Mouse (Mus musculus) thymus, postnatal 14 days (tissue): ENCODE measurements around the gene Naxd.
"Not testable (repeated sequence)": the region's sequence is repeated elsewhere in the genome, so short reads cannot be mapped to it uniquely, and the experiment has no call there.

Experiments used
- DNase-seq: peaks from one replicate; pipeline ENCODE4 v3.0.0; 2021

Gene Naxd

GRCm38 (mm10) chr8:11517366-11518055 is 20.2 kb downstream of the Naxd start:
- no peak for DNase-seq

GRCm38 (mm10) chr8:11518056-11518396 is 20.7 kb downstream of the Naxd start:
- DNase-seq, result no peak

- DNase-seq, result no peak
These were observed 21.4 kb downstream of the Naxd start for GRCm38 (mm10) chr8:11518676-11519075.

GRCm38 (mm10) chr8:11523331-11523730 is 26.0 kb downstream of the Naxd start:
- no peak for DNase-seq

- DNase-seq, result no peak
These were observed 33.0 kb downstream of the Naxd start for GRCm38 (mm10) chr8:11530155-11530770.

- DNase-seq, result no peak
These were observed 33.5 kb downstream of the Naxd start for GRCm38 (mm10) chr8:11530849-11531248.

GRCm38 (mm10) chr8:11534494-11534893 is 37.2 kb downstream of the Naxd start:
- DNase-seq, result no peak

- no peak for DNase-seq
These were observed 41.7 kb downstream of the Naxd start for GRCm38 (mm10) chr8:11539049-11539448.

- DNase-seq, result no peak
These were observed 42.9 kb downstream of the Naxd start for GRCm38 (mm10) chr8:11540182-11540581.

GRCm38 (mm10) chr8:11542031-11542430 is 44.7 kb downstream of the Naxd start:
- no peak for DNase-seq

- no peak for DNase-seq
These were observed 45.6 kb downstream of the Naxd start for GRCm38 (mm10) chr8:11542866-11543265.

- DNase-seq, result peak; percentile 89
These were observed 47.1 kb downstream of the Naxd start for GRCm38 (mm10) chr8:11544386-11544785.

GRCm38 (mm10) chr8:11547063-11547462 is 49.8 kb downstream of the Naxd start:
- DNase-seq, result peak; percentile 34

GRCm38 (mm10) chr8:11549706-11550105 is 52.4 kb downstream of the Naxd start:
- peak; percentile 65 for DNase-seq

GRCm38 (mm10) chr8:11550281-11550948 is 53.1 kb downstream of the Naxd start, which contains the start of gene Cars2:
Gene Cars2 (minus strand): TSS chr8:11550783.
- peak; percentile 96 for DNase-seq

- not testable (repeated sequence) for DNase-seq
These were observed 54.2 kb downstream of the Naxd start for GRCm38 (mm10) chr8:11551497-11551896.

- no peak for DNase-seq
These were observed 55.1 kb downstream of the Naxd start for GRCm38 (mm10) chr8:11552390-11552789.

GRCm38 (mm10) chr8:11554799-11555719 is 57.8 kb downstream of the Naxd start, which contains the start of gene Ing1:
Gene Ing1 (plus strand): TSS chr8:11555571.
- DNase-seq, result peak; percentile 98

- peak; percentile 99 for DNase-seq
These were observed 58.6 kb downstream of the Naxd start for GRCm38 (mm10) chr8:11555720-11556591.

GRCm38 (mm10) chr8:11556691-11557423 is 59.6 kb downstream of the Naxd start:
- DNase-seq, result peak; percentile 69

- no peak for DNase-seq
These were observed 60.1 kb downstream of the Naxd start for GRCm38 (mm10) chr8:11557424-11557767.
